Mouse (Mus musculus): ENCODE measurements around the gene Gm45140. TPM values are rescaled to one million over a fixed set of nuclear protein-coding genes. Genes with fewer than 3 reads are reported as not detected.

Gm45140 gene
- polyA plus RNA-seq, 1 experiment = 1.8 TPM

- Histone ChIP-seq H3K36me3 (ENCODE audit: control insufficient read depth) (no peaks in the 10 kb centered on the region), H3K4me3 (replicated peaks) (no peak overlapping the region), H3K9me3 (ENCODE audit: control insufficient read depth, low read length) (0 out of 2 replicates have a peak, but pooled peaks cover 2% of the 10 kb centered on the region), H3K4me1 (ENCODE audit: control insufficient read depth) (peaks cover 39% of the 10 kb centered on the region), H3K27me3 (ENCODE audit: control insufficient read depth) (no peaks in the 10 kb centered on the region)
- TF ChIP-seq GATA1 (IDR thresholded peaks at IDR 0.05; ENCODE audit: low read length) (no peak), TAL1 (IDR thresholded peaks at IDR 0.05; ENCODE audit: low read length) (no peak)
Observed at GRCm38 (mm10) chr6:87873104-87873503, 37.5 kb upstream of the Gm45140 start.

GRCm38 (mm10) chr6:87871240-87871639 lies 35.6 kb upstream of the Gm45140 start:
- H3K36me3 ChIP-seq (ENCODE audit: control insufficient read depth) = no peaks in the 10 kb centered on the region
- H3K4me1 ChIP-seq (ENCODE audit: control insufficient read depth) = peaks cover 50% of the 10 kb centered on the region
- TF ChIP-seq TAL1 (IDR thresholded peaks at IDR 0.05; ENCODE audit: low read length) (no peak), GATA1 (IDR thresholded peaks at IDR 0.05; ENCODE audit: low read length) (no peak)
- H3K27me3 ChIP-seq (ENCODE audit: control insufficient read depth) = no peaks in the 10 kb centered on the region
- H3K4me3 ChIP-seq (replicated peaks) = no peak overlapping the region
- H3K9me3 ChIP-seq (ENCODE audit: control insufficient read depth, low read length) = 0 out of 2 replicates have a peak, but pooled peaks cover 2% of the 10 kb centered on the region

- H3K4me1 ChIP-seq (ENCODE audit: control insufficient read depth) = peaks cover 50% of the 10 kb centered on the region
- H3K4me3 ChIP-seq (replicated peaks) = no peak overlapping the region
- H3K9me3 ChIP-seq (ENCODE audit: control insufficient read depth, low read length) = 0 out of 2 replicates have a peak, but pooled peaks cover 2% of the 10 kb centered on the region
- H3K27me3 ChIP-seq (ENCODE audit: control insufficient read depth) = no peaks in the 10 kb centered on the region
- TF ChIP-seq TAL1 (IDR thresholded peaks at IDR 0.05; ENCODE audit: low read length) (no peak), GATA1 (IDR thresholded peaks at IDR 0.05; ENCODE audit: low read length) (no peak)
- no peaks in the 10 kb centered on the region for H3K36me3 ChIP-seq (ENCODE audit: control insufficient read depth)
Observed at GRCm38 (mm10) chr6:87870440-87870839, 34.8 kb upstream of the Gm45140 start.

GRCm38 (mm10) chr6:87868871-87869506 lies 33.4 kb upstream of the Gm45140 start:
- Histone ChIP-seq H3K9me3 (ENCODE audit: control insufficient read depth, low read length) (0 out of 2 replicates have a peak, but pooled peaks cover under 1% of the 10 kb centered on the region), H3K27me3 (ENCODE audit: control insufficient read depth) (no peaks in the 10 kb centered on the region), H3K4me3 (replicated peaks) (no peak overlapping the region), H3K36me3 (ENCODE audit: control insufficient read depth) (no peaks in the 10 kb centered on the region), H3K4me1 (ENCODE audit: control insufficient read depth) (peaks cover 50% of the 10 kb centered on the region)
- no peak for TF ChIP-seq TAL1 (IDR thresholded peaks at IDR 0.05; ENCODE audit: low read length)
- TF ChIP-seq GATA1 (IDR thresholded peaks at IDR 0.05; ENCODE audit: low read length) = no peak

GRCm38 (mm10) chr6:87867256-87867655 lies 31.7 kb upstream of the Gm45140 start:
- Histone ChIP-seq H3K36me3 (ENCODE audit: control insufficient read depth) (no peaks in the 10 kb centered on the region), H3K27me3 (ENCODE audit: control insufficient read depth) (no peaks in the 10 kb centered on the region), H3K9me3 (ENCODE audit: control insufficient read depth, low read length) (no peaks in the 10 kb centered on the region), H3K4me3 (replicated peaks) (no peak overlapping the region), H3K4me1 (ENCODE audit: control insufficient read depth) (peaks cover 56% of the 10 kb centered on the region)
- TF ChIP-seq GATA1 (IDR thresholded peaks at IDR 0.05; ENCODE audit: low read length) = no peak
- no peak for TF ChIP-seq TAL1 (IDR thresholded peaks at IDR 0.05; ENCODE audit: low read length)

GRCm38 (mm10) chr6:87866211-87866610 lies 30.6 kb upstream of the Gm45140 start:
- peaks cover 54% of the 10 kb centered on the region for H3K4me1 ChIP-seq (ENCODE audit: control insufficient read depth)
- no peaks in the 10 kb centered on the region for H3K36me3 ChIP-seq (ENCODE audit: control insufficient read depth)
- no peaks in the 10 kb centered on the region for H3K9me3 ChIP-seq (ENCODE audit: control insufficient read depth, low read length)
- TF ChIP-seq TAL1 (IDR thresholded peaks at IDR 0.05; ENCODE audit: low read length) = no peak
- TF ChIP-seq GATA1 (IDR thresholded peaks at IDR 0.05; ENCODE audit: low read length) = no peak
- no peaks in the 10 kb centered on the region for H3K27me3 ChIP-seq (ENCODE audit: control insufficient read depth)
- H3K4me3 ChIP-seq (replicated peaks) = no peak overlapping the region

GRCm38 (mm10) chr6:87857071-87857470 lies 21.5 kb upstream of the Gm45140 start:
- Histone ChIP-seq H3K4me3 (replicated peaks) (no peak overlapping the region), H3K36me3 (ENCODE audit: control insufficient read depth) (no peaks in the 10 kb centered on the region), H3K4me1 (ENCODE audit: control insufficient read depth) (peaks cover 22% of the 10 kb centered on the region), H3K9me3 (ENCODE audit: control insufficient read depth, low read length) (no peaks in the 10 kb centered on the region), H3K27me3 (ENCODE audit: control insufficient read depth) (peaks cover 13% of the 10 kb centered on the region)
- TF ChIP-seq TAL1 (IDR thresholded peaks at IDR 0.05; ENCODE audit: low read length) (no peak), GATA1 (IDR thresholded peaks at IDR 0.05; ENCODE audit: low read length) (no peak)

GRCm38 (mm10) chr6:87853446-87853845 lies 17.9 kb upstream of the Gm45140 start:
- H3K9me3 ChIP-seq (ENCODE audit: control insufficient read depth, low read length) = no peaks in the 10 kb centered on the region
- peaks cover 13% of the 10 kb centered on the region for H3K27me3 ChIP-seq (ENCODE audit: control insufficient read depth)
- H3K36me3 ChIP-seq (ENCODE audit: control insufficient read depth) = peaks cover 10% of the 10 kb centered on the region
- H3K4me3 ChIP-seq (replicated peaks) = no peak overlapping the region
- TF ChIP-seq GATA1 (IDR thresholded peaks at IDR 0.05; ENCODE audit: low read length) (no peak), TAL1 (IDR thresholded peaks at IDR 0.05; ENCODE audit: low read length) (no peak)
- peaks cover 41% of the 10 kb centered on the region for H3K4me1 ChIP-seq (ENCODE audit: control insufficient read depth)

GRCm38 (mm10) chr6:87851871-87852270 lies 16.3 kb upstream of the Gm45140 start:
- Histone ChIP-seq H3K36me3 (ENCODE audit: control insufficient read depth) (peaks cover 26% of the 10 kb centered on the region), H3K27me3 (ENCODE audit: control insufficient read depth) (peaks cover 6% of the 10 kb centered on the region), H3K4me3 (replicated peaks) (peak overlapping the region; percentile 100), H3K9me3 (ENCODE audit: control insufficient read depth, low read length) (no peaks in the 10 kb centered on the region), H3K4me1 (ENCODE audit: control insufficient read depth) (peaks cover 56% of the 10 kb centered on the region)
- TF ChIP-seq TAL1 (IDR thresholded peaks at IDR 0.05; ENCODE audit: low read length) (no peak), GATA1 (IDR thresholded peaks at IDR 0.05; ENCODE audit: low read length) (no peak)
